Comparison of ENCODE assay signal across 8 mouse cellular contexts in genomic region chr17:14203121-14203941, GRCm38 (mm10). TPM values are rescaled to one million over a fixed set of nuclear protein-coding genes. Genes with fewer than 3 reads are reported as not detected.
DNase-seq lines count a peak whose midpoint lies in the region; ATAC-seq and TF ChIP-seq lines count a peak whose summit lies in the region.

No protein-coding gene starts in this region.

- ATAC-seq in embryonic facial prominence, embryonic 14.5 days (ENCODE audit: low read depth): peak; percentile 45
- peak; percentile 77 for ATAC-seq in liver, postnatal 0 days
- no peak for ATAC-seq in erythroid progenitor cell, adult 5-6 weeks (replicated peaks; ENCODE audit: low FRiP score, poor library complexity, severe bottlenecking)

- TF ChIP-seq CTCF in liver, postnatal 0 days (IDR thresholded peaks at IDR 0.05; ENCODE audit: low read depth): no peak
- no peak for TF ChIP-seq CTCF in olfactory bulb, adult 2 months (IDR thresholded peaks at IDR 0.05; ENCODE audit: insufficient read depth, low read depth, low read length)

- H3K27me3 ChIP-seq in embryonic facial prominence, embryonic 14.5 days (replicated peaks; ENCODE audit: control insufficient read depth, insufficient read depth, low read length): peaks cover 45% of the 10 kb centered on the region
- peaks cover 30% of the 10 kb centered on the region for H3K27me3 ChIP-seq in liver, postnatal 0 days (ENCODE audit: insufficient read depth, low read length)

- H3K36me3 ChIP-seq in embryonic facial prominence, embryonic 14.5 days (ENCODE audit: control insufficient read depth, insufficient read depth, low read length): no peaks in the 10 kb centered on the region
- H3K36me3 ChIP-seq in liver, postnatal 0 days (replicated peaks; ENCODE audit: insufficient read depth, low read length): no peaks in the 10 kb centered on the region

- H3K27ac ChIP-seq in embryonic facial prominence, embryonic 14.5 days (replicated peaks; ENCODE audit: low read depth, low read length): no peak overlapping the region
- peak overlapping the region; percentile 90 for H3K27ac ChIP-seq in liver, postnatal 0 days (ENCODE audit: low read depth)
- peak overlapping the region; percentile 43; the same call in 1 of the 2 replicates for H3K27ac ChIP-seq in olfactory bulb, adult 2 months (ENCODE audit: insufficient read depth, low read depth, low read length)

- peak; percentile 38 to 54 for DNase-seq in heart, adult 18-20 months
- no peak for DNase-seq in heart, adult 8-10 months (ENCODE audit: low spot score)
- DNase-seq in embryonic facial prominence, embryonic 14.5 days (ENCODE audit: low spot score): peak; percentile 34
- peak; percentile 57 to 59 for DNase-seq in heart, postnatal 10 days
- DNase-seq in kidney, postnatal 4 days: peak; percentile 80 to 90
- DNase-seq in liver, postnatal 0 days: peak; percentile 77

- H3K4me3 ChIP-seq in embryonic facial prominence, embryonic 14.5 days (ENCODE audit: low read depth, low read length): peak overlapping the region; percentile 69
- H3K4me3 ChIP-seq in liver, postnatal 0 days (ENCODE audit: low read depth, low read length): peak overlapping the region; percentile 62
- peak overlapping the region; percentile 71 for H3K4me3 ChIP-seq in olfactory bulb, adult 2 months (ENCODE audit: insufficient read depth, low read depth, low read length)

- peaks cover 28% of the 10 kb centered on the region for H3K4me1 ChIP-seq in embryonic facial prominence, embryonic 14.5 days (ENCODE audit: control insufficient read depth, insufficient read depth, low read length)
- H3K4me1 ChIP-seq in liver, postnatal 0 days (ENCODE audit: insufficient read depth): peaks cover 3% of the 10 kb centered on the region; the same call in 1 of the 2 replicates
- H3K4me1 ChIP-seq in olfactory bulb, adult 2 months (ENCODE audit: control insufficient read depth, insufficient read depth, low read length): peaks cover 14% of the 10 kb centered on the region

- peak; percentile 43; the same call in 1 of the 2 replicates for TF ChIP-seq POLR2A in olfactory bulb, adult 2 months (IDR thresholded peaks at IDR 0.05; ENCODE audit: insufficient read depth, low read depth, low read length)

- H3K9me3 ChIP-seq in embryonic facial prominence, embryonic 14.5 days (ENCODE audit: control insufficient read depth, low read length): no peaks in the 10 kb centered on the region
- H3K9me3 ChIP-seq in liver, postnatal 0 days (ENCODE audit: low read length): no peaks in the 10 kb centered on the region

- intact Hi-C loops in heart, postnatal 10 days (cut with DNase I): no loop called here

- H3K9ac ChIP-seq in embryonic facial prominence, embryonic 14.5 days (ENCODE audit: low read depth, low read length): peak overlapping the region; percentile 79
- H3K9ac ChIP-seq in liver, postnatal 0 days (replicated peaks): peak overlapping the region; percentile 79

- peak overlapping the region; percentile 93 for H3K4me2 ChIP-seq in embryonic facial prominence, embryonic 14.5 days (ENCODE audit: low read depth, low read length)
- H3K4me2 ChIP-seq in liver, postnatal 0 days (ENCODE audit: low read depth, low read length): peak overlapping the region; percentile 63

- WGBS in embryonic facial prominence, embryonic 14.5 days: under 1% methylated on average over 64 of the region's 97 CpGs
- WGBS in liver, postnatal 0 days (ENCODE audit: insufficient replicate concordance): 1% methylated on average over 92 of the region's 97 CpGs
- WGBS in olfactory bulb, adult 2 months: under 1% methylated on average over 97 of the region's 97 CpGs

- TF ChIP-seq EP300 in liver, postnatal 0 days (IDR thresholded peaks at IDR 0.05; ENCODE audit: low read depth): no peak

RNA-seq across cellular contexts. Expression of gene Dact2, which starts 0.8 kb away (rescaled TPM):
- 1 to 10 TPM in 1 of 2 experiments, under 1 TPM in 1; 0.95 to 1.1 TPM for total RNA-seq in heart, adult 18-20 months (2021)
- total RNA-seq in heart, adult 8-10 months (2022): 1 to 10 TPM in 2 of 4 experiments, under 1 TPM in 2; 0.94 to 1.3 (median 0.98) TPM
- polyA plus RNA-seq in embryonic facial prominence, embryonic 14.5 days (2014; fragmentation: Nextera tagmentation; extraction: Ambion mirVana): 3.4 and 4.4 TPM in 2 replicates
- total RNA-seq in heart, postnatal 10 days (2021): 1 to 10 TPM; 2.3 to 2.7 TPM
- 2.4 and 3.4 TPM in 2 replicates for polyA plus RNA-seq in liver, postnatal 0 days (2015; fragmentation: Nextera tagmentation; extraction: Ambion mirVana)
- polyA plus RNA-seq in olfactory bulb, adult 2 months (2012; ENCODE audit: insufficient read depth, insufficient read length, low replicate concordance, missing spikeins): not detected in 2 replicates
- total RNA-seq in erythroid progenitor cell, adult 5-6 weeks (2015; ENCODE audit: low replicate concordance): not detected in 2 replicates
- total RNA-seq in erythroid progenitor cell, adult 5-6 weeks (2017; ENCODE audit: low replicate concordance): not detected in 2 replicates
